Mouse (Mus musculus) liver, postnatal 0 days (tissue): Measurements from ENCODE around the gene Slc27a2.

ENCODE experiments used
- CTCF ChIP-seq: sonication (generic); IDR thresholded peaks from 2 replicates; pipeline ENCODE4 v1.5.1; 2016; ENCODE audit warnings: antibody characterized with exemption, low read depth
- EP300 ChIP-seq: IDR thresholded peaks from 2 replicates; pipeline ENCODE4 v1.6.1; 2016; ENCODE audit warnings: antibody characterized with exemption, low read depth, mild to moderate bottlenecking

GRCm38 (mm10) chr2:126599005-126599404 lies 46.8 kb downstream of the Slc27a2 start:
- TF ChIP-seq EP300 (no peak), CTCF (peak; percentile 66)
